Mouse (Mus musculus) G1E (cell line): ENCODE data around the gene Snx10.

Experiments used
- CTCF ChIP-seq: IDR thresholded peaks from 2 replicates; pipeline ENCODE4 v1.5.1; 2012; ENCODE audit warnings: low read depth, low read length, inconsistent platforms, mixed read lengths
- GATA1 ChIP-seq: IDR thresholded peaks from 2 replicates; pipeline ENCODE4 v1.6.1; 2012; ENCODE audit warnings: borderline replicate concordance, low read length, inconsistent platforms, mixed read lengths
- POLR2AphosphoS5 ChIP-seq: IDR thresholded peaks from 2 replicates; pipeline ENCODE4 v1.6.1; 2012; ENCODE audit warnings: low read depth, low read length, inconsistent platforms; ENCODE audit not compliant: insufficient replicate concordance

GRCm38 (mm10) chr6:51606803-51607202, 83.1 kb downstream of the Snx10 start:
- TF ChIP-seq CTCF (no peak), POLR2AphosphoS5 (no peak), GATA1 (no peak)
